ENCODE assay signal across 25 mouse cellular contexts in the genomic region with DNA sequence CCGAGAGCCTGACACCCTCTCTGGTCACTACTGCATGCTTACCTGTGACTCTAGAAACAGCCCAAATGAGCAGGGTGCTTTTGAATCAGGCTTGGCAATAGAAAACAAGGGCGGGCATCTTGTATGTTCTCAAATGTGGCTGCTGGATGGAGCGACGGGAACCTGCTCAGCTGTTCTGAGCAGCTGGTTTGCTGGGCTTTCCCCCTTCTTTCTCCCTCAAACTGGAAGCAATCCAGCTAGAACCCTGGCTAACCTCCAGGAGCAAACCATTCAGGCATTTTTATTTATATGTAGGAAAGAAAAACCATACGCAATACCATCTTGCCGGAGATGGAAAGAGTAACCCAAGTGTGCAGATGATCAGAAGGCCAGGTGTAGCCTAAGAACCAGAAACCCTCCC.
A peak's percentile ranks its signal among the peaks of the same experiment; 100 is the strongest.
DNase-seq lines count a peak whose midpoint lies in the region; ATAC-seq and TF ChIP-seq lines count a peak whose summit lies in the region.
"Had no signal": no experiment of that assay in that cellular context is flagged by ENCODE, and none has a peak within 500 bp of the region (broad histone marks: within the 10 kb centered on the region; RNA-seq: fewer than 3 reads in every experiment).

No protein-coding gene starts in this region.

- H3K27ac ChIP-seq in forebrain, postnatal 0 days (ENCODE audit: low read depth, low read length), result no peak overlapping the region
- H3K27ac ChIP-seq in forebrain, embryonic 10.5 days, result no peak overlapping the region
- H3K27ac ChIP-seq in lung, embryonic 14.5 days (ENCODE audit: low read depth), result no peak overlapping the region
- no peak overlapping the region for H3K27ac ChIP-seq in lung, postnatal 0 days (ENCODE audit: low read length)
- H3K27ac ChIP-seq: hindbrain, embryonic 15.5 days; intestine, embryonic 15.5 days; limb, embryonic 13.5 days; liver, embryonic 13.5 days; neural tube, embryonic 15.5 days; stomach, postnatal 0 days had no signal

- TF ChIP-seq CTCF in forebrain, postnatal 0 days (IDR thresholded peaks at IDR 0.05; ENCODE audit: low read depth), result no peak
- TF ChIP-seq CTCF in lung, embryonic 14.5 days (IDR thresholded peaks at IDR 0.05; ENCODE audit: low read depth), result no peak
- TF ChIP-seq CTCF in lung, postnatal 0 days (IDR thresholded peaks at IDR 0.05), result no peak

- WGBS in forebrain, postnatal 0 days, result 43% methylated on average over 6 of the region's 6 CpGs
- WGBS in forebrain, embryonic 10.5 days, result 92% methylated on average over 6 of the region's 6 CpGs
- WGBS in lung, embryonic 14.5 days, result 58% methylated on average over 6 of the region's 6 CpGs
- 51% methylated on average over 6 of the region's 6 CpGs for WGBS in lung, postnatal 0 days

- H3K4me2 ChIP-seq in forebrain, postnatal 0 days (ENCODE audit: low read depth), result no peak overlapping the region
- H3K4me2 ChIP-seq in lung, embryonic 14.5 days, result no peak overlapping the region
- no peak overlapping the region for H3K4me2 ChIP-seq in lung, postnatal 0 days (replicated peaks; ENCODE audit: low read depth, low read length)
- H3K4me2 ChIP-seq in myocyte (ENCODE audit: low read depth), result no peak overlapping the region
- H3K4me2 ChIP-seq: hindbrain, embryonic 15.5 days; intestine, embryonic 15.5 days; limb, embryonic 13.5 days; liver, embryonic 13.5 days; neural tube, embryonic 15.5 days had no signal

- no peak overlapping the region for H3K9ac ChIP-seq in forebrain, postnatal 0 days
- H3K9ac ChIP-seq in lung, embryonic 14.5 days, result no peak overlapping the region
- H3K9ac ChIP-seq in lung, postnatal 0 days (replicated peaks; ENCODE audit: low read depth), result no peak overlapping the region
- H3K9ac ChIP-seq: hindbrain, embryonic 15.5 days; intestine, embryonic 15.5 days; limb, embryonic 13.5 days; liver, embryonic 13.5 days; neural tube, embryonic 15.5 days had no signal

- TF ChIP-seq EP300 in lung, postnatal 0 days (IDR thresholded peaks at IDR 0.05), result no peak

- no peak overlapping the region for H3ac ChIP-seq in myocyte (ENCODE audit: control insufficient read depth, insufficient read length)

- H3K79me2 ChIP-seq in myocyte (ENCODE audit: control insufficient read depth, insufficient read depth), result no peaks in the 10 kb centered on the region

- H3K4me3 ChIP-seq in forebrain, postnatal 0 days (ENCODE audit: low read depth, low read length), result no peak overlapping the region
- H3K4me3 ChIP-seq in forebrain, embryonic 10.5 days, result no peak overlapping the region
- no peak overlapping the region for H3K4me3 ChIP-seq in lung, embryonic 14.5 days (ENCODE audit: low read depth, low read length)
- H3K4me3 ChIP-seq in lung, postnatal 0 days (ENCODE audit: low read depth, low read length), result no peak overlapping the region
- H3K4me3 ChIP-seq in myocyte, result no peak overlapping the region
- H3K4me3 ChIP-seq: hindbrain, embryonic 15.5 days; intestine, embryonic 15.5 days; limb, embryonic 13.5 days; liver, embryonic 13.5 days; megakaryocyte, embryonic 14.5 days; neural tube, embryonic 15.5 days had no signal

- no peak for ATAC-seq in forebrain, postnatal 0 days
- ATAC-seq in lung, embryonic 14.5 days (ENCODE audit: insufficient read depth), result no peak
- ATAC-seq in lung, postnatal 0 days, result no peak
- ATAC-seq: intestine, embryonic 15.5 days; midbrain, embryonic 16.5 days had no signal

- no peaks in the 10 kb centered on the region for H3K4me1 ChIP-seq in forebrain, postnatal 0 days (ENCODE audit: insufficient read depth)
- H3K4me1 ChIP-seq in forebrain, embryonic 10.5 days, result peaks cover under 1% of the 10 kb centered on the region
- H3K4me1 ChIP-seq in lung, embryonic 14.5 days (ENCODE audit: insufficient read depth), result no peaks in the 10 kb centered on the region
- H3K4me1 ChIP-seq in lung, postnatal 0 days (ENCODE audit: insufficient read depth, low read depth, low read length), result no peaks in the 10 kb centered on the region
- H3K4me1 ChIP-seq: hindbrain, embryonic 15.5 days; intestine, embryonic 15.5 days; limb, embryonic 13.5 days; liver, embryonic 13.5 days had no signal

- H3K27me3 ChIP-seq in forebrain, postnatal 0 days (ENCODE audit: insufficient read depth, low read length), result no peaks in the 10 kb centered on the region
- H3K27me3 ChIP-seq in forebrain, embryonic 10.5 days (ENCODE audit: poor library complexity, severe bottlenecking), result no peaks in the 10 kb centered on the region
- H3K27me3 ChIP-seq in lung, embryonic 14.5 days (ENCODE audit: insufficient read depth, low read length), result no peaks in the 10 kb centered on the region
- H3K27me3 ChIP-seq in lung, postnatal 0 days (replicated peaks; ENCODE audit: insufficient read depth, low read length), result no peaks in the 10 kb centered on the region
- peaks cover 10% of the 10 kb centered on the region for H3K27me3 ChIP-seq in myocyte (ENCODE audit: control insufficient read depth, insufficient read depth, insufficient read length)
- H3K27me3 ChIP-seq: hindbrain, embryonic 15.5 days; intestine, embryonic 15.5 days; limb, embryonic 13.5 days; liver, embryonic 13.5 days; neural tube, embryonic 15.5 days had no signal

- H3K36me3 ChIP-seq in forebrain, postnatal 0 days (ENCODE audit: insufficient read depth), result peaks cover 3% of the 10 kb centered on the region; the same call in 1 of the 2 replicates
- no peaks in the 10 kb centered on the region for H3K36me3 ChIP-seq in forebrain, embryonic 10.5 days (replicated peaks)
- H3K36me3 ChIP-seq in lung, embryonic 14.5 days (ENCODE audit: insufficient read depth), result no peaks in the 10 kb centered on the region
- no peaks in the 10 kb centered on the region for H3K36me3 ChIP-seq in lung, postnatal 0 days (ENCODE audit: insufficient read depth, low read length)
- H3K36me3 ChIP-seq in myocyte (ENCODE audit: control insufficient read depth, insufficient read depth), result no peaks in the 10 kb centered on the region
- H3K36me3 ChIP-seq: intestine, embryonic 15.5 days; limb, embryonic 13.5 days; liver, embryonic 13.5 days had no signal

- no peaks in the 10 kb centered on the region for H3K9me3 ChIP-seq in forebrain, postnatal 0 days (ENCODE audit: low read length)
- H3K9me3 ChIP-seq in forebrain, embryonic 10.5 days, result no peaks in the 10 kb centered on the region
- H3K9me3 ChIP-seq in lung, embryonic 14.5 days (ENCODE audit: low read depth, low read length), result no peaks in the 10 kb centered on the region
- no peaks in the 10 kb centered on the region for H3K9me3 ChIP-seq in lung, postnatal 0 days (ENCODE audit: low read length)
- H3K9me3 ChIP-seq: hindbrain, embryonic 15.5 days; intestine, embryonic 15.5 days; limb, embryonic 13.5 days; liver, embryonic 13.5 days; neural tube, embryonic 15.5 days had no signal

- peak; percentile 48 for DNase-seq in cerebellum, adult 9-10 months
- DNase-seq in cerebellum, adult 8-10 months, result no peak
- peak; percentile 55 for DNase-seq in forebrain, postnatal 0 days
- DNase-seq in forebrain, embryonic 10.5 days (ENCODE audit: extremely low spot score, low spot score), result no peak
- DNase-seq in lung, embryonic 14.5 days, result peak; percentile 80
- DNase-seq in lung, postnatal 0 days (ENCODE audit: low spot score), result no peak
- DNase-seq: adrenal gland, postnatal 25 days; cerebellum, adult 11 months; gastrocnemius, postnatal 25 days; kidney, adult 8-10 months; kidney, postnatal 10 days; liver, embryonic 13.5 days; lung, adult 2 months; lung, postnatal 36 days; right cerebral cortex, adult 18-20 months; thymus, adult 2 months; thymus, postnatal 4 days had no signal

- no peak for TF ChIP-seq POLR2A in myocyte (IDR thresholded peaks at IDR 0.05; ENCODE audit: insufficient read length, low read depth)

TF ChIP-seq in myocyte, 11 proteins besides CTCF, POLR2A, EP300 and RAD21:
- TF ChIP-seq USF1 (IDR thresholded peaks at IDR 0.05; ENCODE audit: low read depth) (no peak), MYOD1 (IDR thresholded peaks at IDR 0.05; ENCODE audit: control insufficient read depth in 1 of 3, insufficient read length in 2 of 3, low read depth in 2 of 3) (peak in 2 of 3 experiments; percentile 33 to 36), E2F4 (IDR thresholded peaks at IDR 0.05; ENCODE audit: insufficient read depth) (no peak), MYOG (IDR thresholded peaks at IDR 0.05; ENCODE audit: control insufficient read depth in 1 of 3, insufficient read depth in 1 of 3, insufficient read length in 2 of 3, low read depth in 2 of 3) (peak in 1 of 3 experiments; percentile 46), TCF12 (IDR thresholded peaks at IDR 0.05; ENCODE audit: insufficient read depth, poor library complexity, severe bottlenecking) (no peak)

Comparison
In these comparisons a context has a peak if more than half of its experiments do, and no peak if none do; other contexts are left out.
1. DNase-seq: peak in cerebellum, adult 9-10 months (single experiment), forebrain, postnatal 0 days (single experiment) and lung, embryonic 14.5 days (single experiment); none in cerebellum, adult 8-10 months (single experiment), forebrain, embryonic 10.5 days (single experiment) and lung, postnatal 0 days (single experiment).